Mouse (Mus musculus) hindbrain, embryonic 11.5 days (tissue): ENCODE measurements around the gene Ccr7. TPM values are rescaled to one million over a fixed set of nuclear protein-coding genes. Genes with fewer than 3 reads are reported as not detected.

Experiments used
- ATAC-seq: fragments of 200-750 bp; cut with Nextera tagmentation; 2 replicates; pipeline ENCODE4 v1.8.0; 2017; ENCODE audit warnings: mild to moderate bottlenecking, moderate TSS enrichment, moderate library complexity; ENCODE audit not compliant: low FRiP score
- DNase-seq: peaks from one replicate; pipeline ENCODE4 v3.0.0-alpha.2; 2015; ENCODE audit warnings: low spot score
- H3K27ac ChIP-seq: fragments of 300-500 bp; sonication (generic); 2 replicates; pipeline ENCODE4 v1.5.1; 2014; ENCODE audit warnings: mild to moderate bottlenecking, low read depth, low read length
- H3K27me3 ChIP-seq: fragments of 300-500 bp; sonication (generic); 2 replicates; pipeline ENCODE4 v1.6.1; 2014; ENCODE audit warnings: mild to moderate bottlenecking, low read length, moderate library complexity, mixed read lengths; ENCODE audit not compliant: control insufficient read depth, insufficient read depth
- H3K36me3 ChIP-seq: fragments of 300-500 bp; sonication (generic); 2 replicates; pipeline ENCODE4 v1.6.1; 2014; ENCODE audit warnings: mild to moderate bottlenecking, low read length, moderate library complexity, mixed read lengths; ENCODE audit not compliant: control insufficient read depth, insufficient read depth
- H3K4me1 ChIP-seq: fragments of 300-500 bp; sonication (generic); replicated peaks from 2 replicates; pipeline ENCODE4 v1.6.1; 2014; ENCODE audit warnings: low read length, mixed read lengths; ENCODE audit not compliant: control insufficient read depth, insufficient read depth
- H3K4me2 ChIP-seq: fragments of 300-500 bp; sonication (generic); replicated peaks from 2 replicates; pipeline ENCODE4 v1.6.1; 2014; ENCODE audit warnings: mild to moderate bottlenecking, low read depth, low read length
- H3K4me3 ChIP-seq: fragments of 300-500 bp; sonication (generic); 2 replicates; pipeline ENCODE4 v1.5.1; 2014; ENCODE audit warnings: low read depth, low read length
- H3K9ac ChIP-seq: fragments of 300-500 bp; sonication (generic); 2 replicates; pipeline ENCODE4 v1.6.1; 2014; ENCODE audit warnings: low read depth, low read length
- H3K9me3 ChIP-seq: fragments of 300-500 bp; sonication (generic); 2 replicates; pipeline ENCODE4 v1.6.1; 2016; ENCODE audit warnings: low read length; ENCODE audit not compliant: control insufficient read depth
- WGBS: fragments of 180-500 bp; shearing (Covaris S2); extraction: QIAGEN DNeasy Blood & Tissue Kit; methylation state at CpG from one replicate; pipeline ENCODE4 v1.1.7; 2014; 5-methylcytosine and 5-hydroxymethylcytosine counted together
- polyA plus RNA-seq: library from polyadenylated mRNA; unstranded; fragments of >200 nt; fragmentation: Nextera tagmentation; extraction: Ambion mirVana; gene quantifications from 2 replicates; pipeline ENCODE4 v1.2.1, GENCODE M21; 2014

Ccr7 gene
- polyA plus RNA-seq, 1 experiment from 2014 or later, result 0.17 TPM

DNA sequence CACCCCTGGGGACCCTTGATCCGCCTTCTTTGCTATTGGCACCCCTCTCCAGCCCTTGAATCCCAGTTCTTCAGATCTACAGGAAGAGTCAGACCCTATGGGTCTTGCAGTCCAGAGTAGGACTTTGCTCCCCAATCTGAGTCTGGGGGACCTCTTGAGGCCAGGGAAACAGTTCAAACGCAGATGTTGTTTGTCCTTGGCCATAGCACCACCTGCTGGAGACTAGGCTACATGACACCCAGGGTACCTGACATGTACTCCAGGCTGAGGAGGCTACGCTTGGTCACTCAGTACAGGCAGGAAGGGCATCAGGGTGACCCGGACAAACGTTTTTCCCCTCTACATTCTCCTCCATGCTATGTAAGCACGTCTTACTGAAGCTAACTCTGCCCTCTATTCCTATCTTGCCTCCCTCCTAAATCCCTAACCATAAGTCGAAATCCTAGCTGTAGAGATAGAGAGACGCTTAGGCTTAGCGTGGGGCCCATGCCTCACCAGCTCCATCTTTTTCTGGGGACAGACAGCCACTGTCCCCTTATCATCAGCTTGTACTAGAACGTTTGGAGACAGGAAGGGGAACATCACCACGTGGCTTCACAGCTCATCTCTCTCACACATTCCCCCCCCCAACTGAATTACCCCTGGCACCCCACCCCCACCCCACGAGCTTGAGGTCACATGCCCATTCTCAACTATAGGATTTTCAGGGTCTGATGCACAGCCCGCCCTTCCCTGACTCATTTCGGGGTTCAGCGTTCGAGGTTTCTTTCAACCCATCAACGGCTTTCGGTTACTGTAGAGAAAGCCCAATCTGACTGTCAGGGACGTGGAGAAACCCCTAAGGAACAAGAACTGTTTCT is 4.7 kb downstream of the Ccr7 start:
- no peak overlapping the region for H3K27ac ChIP-seq
- 52% methylated on average over 19 of the region's 19 CpGs for WGBS
- no peak overlapping the region for H3K4me2 ChIP-seq

DNA sequence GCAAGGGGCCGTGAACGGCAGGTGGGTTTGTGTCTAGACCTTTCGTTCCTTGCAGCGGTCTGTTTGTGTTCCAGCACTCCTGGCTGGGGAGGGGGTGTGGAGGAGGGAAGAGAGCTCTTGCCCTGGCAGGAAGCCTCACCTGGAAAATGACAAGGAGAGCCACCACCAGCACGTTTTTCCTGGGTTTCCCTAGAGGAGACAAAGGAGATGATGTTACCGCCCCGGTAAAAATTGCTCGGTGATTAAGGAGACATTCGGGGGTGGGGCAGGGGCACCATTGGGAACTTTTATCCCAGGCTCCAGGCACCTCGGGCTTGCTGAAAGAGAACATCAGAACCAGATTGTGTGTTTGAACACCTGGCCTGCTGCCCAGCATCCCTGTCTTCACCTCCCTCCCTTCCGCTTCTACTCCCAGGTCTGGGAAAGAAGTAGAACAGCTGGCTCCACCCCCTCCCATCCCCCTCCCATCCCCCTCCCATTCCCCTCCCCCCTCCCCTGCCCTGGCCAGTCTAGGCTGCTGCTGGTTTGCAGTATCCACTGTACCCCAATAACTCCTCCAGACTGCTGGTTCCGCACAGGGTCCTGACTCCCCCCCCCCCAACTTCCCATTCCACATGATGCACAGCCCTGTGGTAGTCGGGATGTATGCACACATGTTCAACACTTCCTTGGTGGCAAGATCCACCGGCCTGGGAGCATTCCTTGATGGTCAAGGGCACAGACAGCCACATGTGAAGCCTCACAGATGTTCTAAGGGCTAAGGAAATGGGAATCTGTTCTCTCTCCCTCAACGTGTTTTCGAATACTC is 5.8 kb downstream of the Ccr7 start:
- Histone ChIP-seq H3K4me3 (no peak overlapping the region), H3K4me1 (peaks cover 19% of the 10 kb centered on the region), H3K4me2 (no peak overlapping the region), H3K27me3 (no peaks in the 10 kb centered on the region), H3K9ac (no peak overlapping the region), H3K27ac (peak overlapping the region; percentile 81; the same call in 1 of the 2 replicates), H3K36me3 (no peaks in the 10 kb centered on the region), H3K9me3 (no peaks in the 10 kb centered on the region)
- ATAC-seq, result peak; percentile 30; the same call in 1 of the 2 replicates
- WGBS, result 24% methylated on average over 16 of the region's 16 CpGs
- peak; percentile 44 for DNase-seq

More for the DNA sequence above, 4.7 kb downstream of the Ccr7 start:
- ATAC-seq (peak; percentile 45), DNase-seq (peak; percentile 91)
- Histone ChIP-seq H3K27me3 (no peaks in the 10 kb centered on the region), H3K9ac (no peak overlapping the region), H3K36me3 (no peaks in the 10 kb centered on the region), H3K9me3 (no peaks in the 10 kb centered on the region), H3K4me3 (no peak overlapping the region), H3K4me1 (peaks cover 19% of the 10 kb centered on the region)

DNA sequence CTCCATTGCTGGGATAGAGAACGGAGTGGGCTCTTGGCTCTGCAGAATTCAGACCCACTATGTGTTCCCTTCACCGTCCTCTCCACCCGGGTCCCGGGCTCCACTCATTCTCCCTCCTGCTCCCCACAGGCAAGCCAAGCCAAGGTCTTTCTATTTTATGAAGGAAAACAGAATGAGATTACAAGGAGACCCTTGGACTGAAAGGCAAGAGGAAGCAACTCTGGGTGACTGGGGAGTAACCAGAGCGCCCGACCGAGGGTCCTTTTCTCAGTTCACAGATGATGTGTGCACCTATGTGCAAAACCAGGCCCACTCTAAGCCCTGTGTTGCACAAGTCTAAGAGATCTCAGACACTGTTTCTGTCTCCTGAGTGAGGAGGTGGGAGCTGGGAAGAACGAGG is 6.5 kb downstream of the Ccr7 start:
- Histone ChIP-seq H3K4me1 (peaks cover 19% of the 10 kb centered on the region), H3K27me3 (no peaks in the 10 kb centered on the region), H3K27ac (peak overlapping the region; percentile 81), H3K9me3 (no peaks in the 10 kb centered on the region), H3K9ac (no peak overlapping the region), H3K4me2 (no peak overlapping the region), H3K36me3 (no peaks in the 10 kb centered on the region), H3K4me3 (no peak overlapping the region)
- ATAC-seq (no peak), DNase-seq (no peak)
- 67% methylated on average over 8 of the region's 8 CpGs for WGBS

DNA sequence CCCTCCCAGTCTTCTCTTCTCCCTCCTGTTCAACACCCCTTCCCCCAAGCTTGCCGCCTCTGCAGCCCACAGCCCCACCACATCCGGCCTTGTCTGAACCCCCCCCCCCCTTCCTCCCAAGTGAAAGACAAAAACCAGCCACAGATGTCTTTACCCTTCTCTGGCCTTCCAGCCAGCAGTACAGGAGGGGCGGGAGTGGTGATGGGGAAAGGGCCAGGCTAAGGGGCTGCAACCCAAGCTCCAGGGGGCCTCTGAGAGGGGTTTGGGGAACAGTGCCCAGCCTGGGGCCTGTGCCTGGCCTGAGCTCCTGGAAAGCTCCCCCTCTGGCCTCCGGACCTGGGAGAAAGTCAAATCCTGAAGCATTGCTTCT is 7.0 kb downstream of the Ccr7 start:
- peak overlapping the region; percentile 81 for H3K27ac ChIP-seq
- H3K27me3 ChIP-seq, result no peaks in the 10 kb centered on the region
- WGBS, result 21% methylated on average over 4 of the region's 4 CpGs
- no peaks in the 10 kb centered on the region for H3K9me3 ChIP-seq
- no peak overlapping the region for H3K4me2 ChIP-seq
- H3K4me1 ChIP-seq, result peaks cover 19% of the 10 kb centered on the region
- no peaks in the 10 kb centered on the region for H3K36me3 ChIP-seq
- no peak overlapping the region for H3K4me3 ChIP-seq
- no peak overlapping the region for H3K9ac ChIP-seq
- ATAC-seq, result peak; percentile 32; the same call in 1 of the 2 replicates
- no peak for DNase-seq

DNA sequence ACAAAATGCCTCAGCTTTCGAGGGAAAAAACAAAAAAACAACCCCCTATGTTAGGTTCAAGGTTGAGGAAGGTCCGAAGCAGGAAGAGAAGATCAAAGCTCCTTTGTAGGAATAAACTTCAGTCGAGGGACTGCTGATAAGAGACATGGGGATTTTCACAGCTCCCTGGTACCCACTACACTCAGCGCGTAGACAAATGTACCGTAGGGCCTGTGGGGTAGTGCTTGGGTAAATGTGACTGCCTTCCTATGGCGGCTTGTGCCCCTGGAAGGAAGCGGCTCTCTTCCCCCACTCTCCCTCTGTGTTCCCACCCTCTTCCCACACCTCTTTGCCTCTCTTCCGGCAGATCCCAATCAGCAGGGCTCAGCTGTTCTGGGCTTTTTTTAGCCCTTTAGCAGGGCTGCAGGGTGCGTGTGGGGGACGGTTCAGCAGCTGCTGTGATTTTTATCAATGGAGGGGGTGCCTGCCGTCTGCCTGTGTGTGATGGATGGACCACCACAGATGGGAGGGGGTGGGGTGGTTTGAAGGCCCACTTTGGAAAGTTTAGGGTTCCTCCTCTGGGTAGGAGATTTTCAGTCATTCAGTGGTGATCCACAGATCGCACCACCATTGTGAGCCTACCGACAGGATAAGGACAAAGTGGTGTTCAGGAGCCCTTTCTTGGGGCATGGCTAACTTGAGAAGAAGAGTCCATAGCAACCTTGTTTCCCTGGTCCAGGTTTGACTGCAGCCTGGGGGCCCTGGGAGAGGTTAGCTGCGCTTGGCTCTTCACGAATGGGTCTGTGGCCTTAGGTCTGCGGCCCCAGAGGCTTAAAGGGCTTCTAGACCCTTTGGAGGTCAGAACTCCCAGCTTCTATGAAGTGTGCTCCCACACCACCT is 7.6 kb downstream of the Ccr7 start:
- Histone ChIP-seq H3K36me3 (no peaks in the 10 kb centered on the region), H3K4me2 (no peak overlapping the region), H3K4me1 (peaks cover 19% of the 10 kb centered on the region), H3K9ac (no peak overlapping the region), H3K4me3 (no peak overlapping the region), H3K27me3 (no peaks in the 10 kb centered on the region), H3K9me3 (no peaks in the 10 kb centered on the region), H3K27ac (peak overlapping the region; percentile 81)
- peak; percentile 64 for ATAC-seq
- WGBS, result 37% methylated on average over 17 of the region's 17 CpGs
- peak; percentile 69 for DNase-seq

DNA sequence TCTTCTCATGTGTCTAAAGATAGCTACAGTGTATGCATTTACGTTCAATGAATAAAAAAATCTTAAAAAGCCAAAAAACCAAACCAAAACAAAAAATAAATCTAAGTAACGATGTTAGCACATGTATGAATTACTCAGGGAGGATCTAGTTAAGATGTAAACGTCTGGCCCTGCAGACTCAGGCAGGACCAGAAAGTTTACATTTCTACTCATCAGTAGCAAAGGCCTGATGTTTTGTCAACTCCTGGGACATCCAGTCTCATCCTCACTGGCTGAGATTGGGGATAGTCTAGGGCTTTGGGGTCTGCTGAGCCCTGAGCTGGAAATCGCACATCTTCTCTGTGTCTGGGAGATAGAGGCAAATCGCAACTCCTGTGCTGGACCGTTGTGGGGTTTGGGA is 8.3 kb downstream of the Ccr7 start:
- H3K36me3 ChIP-seq, result no peaks in the 10 kb centered on the region
- H3K9ac ChIP-seq, result no peak overlapping the region
- H3K27me3 ChIP-seq, result no peaks in the 10 kb centered on the region
- no peaks in the 10 kb centered on the region for H3K9me3 ChIP-seq
- no peak overlapping the region for H3K4me3 ChIP-seq
- H3K4me2 ChIP-seq, result no peak overlapping the region
- DNase-seq, result no peak
- peaks cover 19% of the 10 kb centered on the region for H3K4me1 ChIP-seq
- ATAC-seq, result no peak
- peak overlapping the region; percentile 81 for H3K27ac ChIP-seq
- 83% methylated on average over 6 of the region's 6 CpGs for WGBS

DNA sequence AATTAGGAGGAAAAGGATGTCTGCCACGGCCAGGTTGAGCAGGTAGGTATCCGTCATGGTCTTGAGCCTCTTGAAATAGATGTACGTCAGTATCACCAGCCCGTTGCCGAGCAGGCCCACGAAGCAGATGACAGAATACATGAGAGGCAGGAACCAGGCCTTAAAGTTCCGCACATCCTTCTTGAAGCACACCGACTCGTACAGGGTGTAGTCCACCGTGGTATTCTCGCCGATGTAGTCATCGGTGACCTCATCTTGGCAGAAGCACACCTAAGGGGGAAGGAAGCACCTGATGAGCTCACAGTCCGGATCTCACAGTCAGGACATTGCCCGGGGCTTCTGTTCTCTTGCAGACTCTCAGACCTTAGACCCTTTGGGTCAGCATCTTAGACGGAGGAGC is 9.1 kb downstream of the Ccr7 start:
- Histone ChIP-seq H3K4me2 (no peak overlapping the region), H3K27ac (no peak overlapping the region), H3K9ac (no peak overlapping the region), H3K4me1 (peaks cover 19% of the 10 kb centered on the region), H3K4me3 (no peak overlapping the region), H3K36me3 (no peaks in the 10 kb centered on the region), H3K9me3 (no peaks in the 10 kb centered on the region), H3K27me3 (no peaks in the 10 kb centered on the region)
- no peak for ATAC-seq
- no peak for DNase-seq
- WGBS, result 95% methylated on average over 16 of the region's 16 CpGs

DNA sequence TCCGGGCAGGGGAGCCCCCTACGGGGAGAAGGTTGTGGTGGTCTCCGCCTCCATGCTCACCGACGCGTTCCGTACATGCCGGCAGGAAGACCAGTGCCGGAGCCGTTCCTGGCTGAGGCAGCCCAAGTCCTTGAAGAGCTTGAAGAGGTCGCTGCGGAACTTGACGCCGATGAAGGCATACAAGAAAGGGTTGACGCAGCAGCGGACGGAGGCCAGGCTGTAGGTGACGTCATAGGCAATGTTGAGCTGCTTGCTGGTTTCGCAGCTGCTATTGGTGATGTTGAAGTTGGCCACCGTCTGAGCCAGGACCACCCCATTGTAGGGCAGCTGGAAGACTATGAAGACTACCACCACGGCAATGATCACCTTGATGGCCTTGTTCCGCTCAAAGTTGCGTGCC is 9.9 kb downstream of the Ccr7 start:
- DNase-seq (no peak), ATAC-seq (no peak)
- H3K27me3 ChIP-seq, result no peaks in the 10 kb centered on the region
- 88% methylated on average over 23 of the region's 23 CpGs for WGBS
- H3K4me3 ChIP-seq, result no peak overlapping the region
- no peaks in the 10 kb centered on the region for H3K9me3 ChIP-seq
- H3K4me1 ChIP-seq, result peaks cover 19% of the 10 kb centered on the region
- no peaks in the 10 kb centered on the region for H3K36me3 ChIP-seq
- no peak overlapping the region for H3K4me2 ChIP-seq
- no peak overlapping the region for H3K27ac ChIP-seq
- H3K9ac ChIP-seq, result no peak overlapping the region
